Mouse (Mus musculus): ENCODE measurements around the gene Dnah7c. TPM values are rescaled to one million over a fixed set of nuclear protein-coding genes. Genes with fewer than 3 reads are reported as not detected.
"Not testable (repeated sequence)": the region's sequence is repeated elsewhere in the genome, so short reads cannot be mapped to it uniquely, and the experiment has no call there.

The Dnah7c gene
- 7.0 and 9.3 TPM in 2 replicates for polyA plus RNA-seq (2012; rRNA removed)

DNA sequence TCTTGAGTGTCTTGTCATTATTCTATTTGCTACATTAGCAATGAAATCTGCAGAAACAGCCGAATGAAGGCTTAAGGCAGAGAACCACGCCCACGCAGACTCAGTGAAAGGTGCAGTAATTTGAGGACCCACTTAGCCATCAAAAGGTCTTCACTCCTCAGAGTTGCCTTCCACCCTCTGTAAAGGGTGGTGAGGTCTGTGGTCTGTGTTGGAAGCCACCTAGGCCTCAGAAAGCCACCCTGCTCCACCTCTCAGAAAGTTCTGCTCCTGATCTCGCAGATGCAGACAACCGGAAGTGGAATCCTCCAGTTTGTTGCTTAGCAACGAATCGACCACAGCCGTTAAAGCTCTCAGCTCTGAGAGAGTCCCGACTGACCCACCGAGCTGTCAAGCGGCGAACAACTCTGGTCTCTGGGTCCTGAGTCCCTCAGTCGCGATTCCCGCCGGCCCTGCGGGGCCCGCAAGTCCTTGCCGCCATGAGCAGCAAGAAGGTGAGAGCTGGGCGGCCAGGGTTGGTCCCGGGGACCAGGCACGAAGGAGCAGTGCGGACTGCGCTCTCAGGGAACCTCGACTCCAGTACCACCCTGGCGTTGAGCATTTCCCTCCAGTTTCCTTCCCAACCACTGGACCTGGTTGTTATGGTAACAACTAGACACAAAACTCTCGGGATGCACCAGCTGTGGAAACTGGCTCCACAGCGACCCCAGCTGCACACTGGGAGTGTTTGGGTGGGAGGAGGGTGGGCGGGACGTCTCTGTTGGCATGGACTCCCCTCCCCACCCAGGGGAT is at the start of gene Dnah7c:
Gene Dnah7c (plus strand): TSS at position 456 of the 789 bp plus-strand sequence.
- H3K4me1 ChIP-seq (ENCODE audit: control insufficient read depth, insufficient read depth, low read length), result peaks cover 4% of the 10 kb centered on the region
- no peaks in the 10 kb centered on the region for H3K27me3 ChIP-seq (ENCODE audit: control insufficient read depth, insufficient read depth, low read length)
- TF ChIP-seq POLR2A (IDR thresholded peaks at IDR 0.05; ENCODE audit: control insufficient read depth, low read depth, low read length) (peak; percentile 77), CTCF (IDR thresholded peaks at IDR 0.05; ENCODE audit: control insufficient read depth, insufficient read depth, insufficient replicate concordance, low read depth, low read length) (no peak)
- H3K27ac ChIP-seq (ENCODE audit: control insufficient read depth, insufficient read depth, low read depth, low read length), result peak within 1 kb of the TSS; percentile 91
- H3K4me3 ChIP-seq (ENCODE audit: control insufficient read depth, low read depth, low read length), result peak within 1 kb of the TSS; percentile 85
- no peaks in the 10 kb centered on the region for H3K36me3 ChIP-seq (ENCODE audit: control insufficient read depth, insufficient read depth, low read length)

DNA sequence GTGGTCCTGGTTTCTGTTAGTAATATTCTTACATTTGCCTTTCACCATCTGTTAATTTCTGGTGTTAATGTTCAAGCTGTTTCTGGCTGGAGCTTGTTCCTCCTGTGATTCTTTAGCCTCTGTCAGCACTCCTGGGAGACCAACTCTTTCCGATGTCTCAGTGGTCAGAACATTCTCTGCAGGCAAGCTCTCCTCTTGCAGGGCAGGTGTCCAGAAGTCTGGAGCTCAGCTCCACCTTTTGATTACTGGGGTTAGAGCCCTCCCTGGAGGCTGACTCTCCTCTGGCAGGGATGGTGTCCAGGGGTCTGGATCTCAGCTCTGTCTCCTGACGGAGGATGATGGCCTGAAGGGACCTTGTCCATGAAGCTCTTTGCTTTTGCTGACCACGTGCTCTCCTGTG is 44.8 kb upstream of the Dnah7c start:
- not testable (repeated sequence) for H3K27ac ChIP-seq (ENCODE audit: control insufficient read depth, insufficient read depth, low read depth, low read length); H3K27me3 ChIP-seq (ENCODE audit: control insufficient read depth, insufficient read depth, low read length); H3K4me1 ChIP-seq (ENCODE audit: control insufficient read depth, insufficient read depth, low read length); H3K36me3 ChIP-seq (ENCODE audit: control insufficient read depth, insufficient read depth, low read length); H3K4me3 ChIP-seq (ENCODE audit: control insufficient read depth, low read depth, low read length)

DNA sequence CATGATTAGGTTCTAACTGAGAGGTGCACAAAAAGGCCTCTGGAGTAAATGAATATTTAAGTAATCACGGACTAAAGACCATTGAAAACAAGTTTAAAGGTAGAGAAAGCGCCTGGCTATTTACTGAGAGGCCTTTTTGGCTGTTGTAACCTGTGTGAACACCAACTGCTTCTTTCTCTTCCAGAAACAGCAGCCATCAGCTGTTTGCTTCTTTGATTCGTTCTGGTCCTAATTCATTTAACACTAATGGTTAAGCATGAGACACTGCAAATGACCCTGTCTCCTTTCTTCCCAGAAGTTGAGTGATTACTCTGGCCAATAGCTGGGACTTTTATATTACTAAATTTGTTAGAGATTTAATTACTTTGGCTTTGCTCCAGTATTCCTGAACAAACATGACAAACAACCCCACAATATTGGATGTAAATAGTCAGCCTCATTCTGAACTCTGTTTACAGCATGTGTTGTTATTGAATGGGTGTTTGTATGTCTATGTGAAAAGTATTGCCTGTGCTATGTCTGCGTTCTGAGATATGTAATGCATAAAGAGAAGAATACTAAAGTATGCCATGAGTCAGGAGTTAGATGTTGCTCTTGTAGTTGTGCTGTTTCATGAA is 30.6 kb upstream of the Dnah7c start:
- not testable (repeated sequence) for H3K27me3 ChIP-seq (ENCODE audit: control insufficient read depth, insufficient read depth, low read length); H3K4me3 ChIP-seq (ENCODE audit: control insufficient read depth, low read depth, low read length); H3K4me1 ChIP-seq (ENCODE audit: control insufficient read depth, insufficient read depth, low read length); H3K27ac ChIP-seq (ENCODE audit: control insufficient read depth, insufficient read depth, low read depth, low read length); H3K36me3 ChIP-seq (ENCODE audit: control insufficient read depth, insufficient read depth, low read length)

DNA sequence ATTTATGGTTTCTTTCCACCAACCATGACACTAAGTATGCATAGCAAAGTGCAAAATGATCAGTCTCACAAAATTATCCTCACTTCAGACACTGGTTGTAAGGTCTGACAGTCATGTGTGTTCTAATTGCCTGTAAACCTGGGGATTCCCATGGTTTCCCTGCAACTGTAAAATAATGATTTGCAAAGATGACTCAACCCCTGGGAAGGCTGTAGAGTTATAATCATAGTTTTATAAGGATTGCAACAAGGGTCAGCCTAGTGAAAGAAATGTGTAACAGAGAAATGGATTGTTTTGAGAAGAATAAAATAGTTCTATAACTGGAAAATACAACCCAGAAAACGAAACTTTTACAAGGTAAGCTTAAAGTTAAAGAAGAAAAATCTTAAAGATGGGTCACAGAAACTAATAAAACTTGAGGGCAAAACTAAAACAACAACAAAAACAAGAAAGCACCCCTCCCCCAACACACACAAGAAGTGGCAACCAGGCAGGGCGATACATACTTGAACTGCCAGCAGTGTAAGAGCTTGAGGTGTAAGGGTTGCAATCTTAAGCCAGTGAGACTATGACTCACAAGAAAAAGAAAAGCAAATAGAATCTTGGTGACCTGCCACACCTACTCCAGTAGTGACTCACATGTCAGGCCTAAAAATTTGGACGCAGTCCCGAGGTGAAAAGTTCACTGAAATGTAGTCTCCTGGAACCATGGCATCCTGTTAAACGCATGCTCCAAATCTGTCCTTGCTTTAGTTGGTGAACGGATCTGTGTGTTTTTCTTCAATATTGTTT is 16.9 kb upstream of the Dnah7c start:
- no peak for TF ChIP-seq POLR2A (IDR thresholded peaks at IDR 0.05; ENCODE audit: control insufficient read depth, low read depth, low read length)
- TF ChIP-seq CTCF (IDR thresholded peaks at IDR 0.05; ENCODE audit: control insufficient read depth, insufficient read depth, insufficient replicate concordance, low read depth, low read length), result no peak
- Histone ChIP-seq H3K4me3 (ENCODE audit: control insufficient read depth, low read depth, low read length) (no peak overlapping the region), H3K27ac (ENCODE audit: control insufficient read depth, insufficient read depth, low read depth, low read length) (no peak overlapping the region), H3K4me1 (ENCODE audit: control insufficient read depth, insufficient read depth, low read length) (no peaks in the 10 kb centered on the region), H3K36me3 (ENCODE audit: control insufficient read depth, insufficient read depth, low read length) (no peaks in the 10 kb centered on the region), H3K27me3 (ENCODE audit: control insufficient read depth, insufficient read depth, low read length) (no peaks in the 10 kb centered on the region)

DNA sequence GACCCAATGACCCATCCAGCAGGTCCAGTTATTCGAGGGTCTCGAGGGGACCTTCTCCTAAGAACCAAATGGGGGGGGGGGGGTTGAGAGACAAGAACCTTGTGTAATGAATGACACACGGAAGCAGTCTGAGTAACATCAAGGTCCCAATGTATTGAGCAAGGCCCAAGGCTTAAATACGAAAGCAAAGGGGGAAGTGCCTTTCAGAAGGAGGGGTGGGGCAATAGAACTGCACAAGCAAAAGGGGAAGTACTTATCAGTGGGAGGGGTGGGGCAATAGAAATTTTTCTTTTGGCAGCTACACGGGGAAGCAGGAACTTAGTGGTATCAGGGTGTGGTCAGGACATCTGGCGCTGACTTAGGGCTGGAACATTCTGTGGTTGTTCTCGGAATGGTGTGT is 10.6 kb upstream of the Dnah7c start:
- H3K27ac ChIP-seq (ENCODE audit: control insufficient read depth, insufficient read depth, low read depth, low read length); H3K27me3 ChIP-seq (ENCODE audit: control insufficient read depth, insufficient read depth, low read length); H3K4me1 ChIP-seq (ENCODE audit: control insufficient read depth, insufficient read depth, low read length); H3K36me3 ChIP-seq (ENCODE audit: control insufficient read depth, insufficient read depth, low read length); H3K4me3 ChIP-seq (ENCODE audit: control insufficient read depth, low read depth, low read length): not testable (repeated sequence)

DNA sequence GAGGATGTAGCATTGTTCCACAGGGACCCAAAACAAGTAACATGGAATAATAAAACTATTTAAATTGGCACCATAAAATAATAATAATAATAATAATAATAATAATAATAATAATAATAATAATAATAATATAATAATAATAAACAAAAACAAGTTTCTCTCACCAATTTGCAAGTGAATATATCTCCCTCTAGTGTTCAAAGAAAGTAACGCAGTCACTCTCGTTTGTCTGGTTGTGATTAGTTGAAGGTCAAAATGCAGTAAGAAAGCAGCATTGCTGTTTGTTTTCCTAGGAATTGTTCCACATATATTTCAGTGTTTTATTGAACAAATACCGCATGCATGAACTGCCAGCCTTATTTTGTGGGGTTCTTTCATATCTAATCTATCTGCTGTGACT is 8.4 kb upstream of the Dnah7c start:
- H3K36me3 ChIP-seq (ENCODE audit: control insufficient read depth, insufficient read depth, low read length), result not testable (repeated sequence)

DNA sequence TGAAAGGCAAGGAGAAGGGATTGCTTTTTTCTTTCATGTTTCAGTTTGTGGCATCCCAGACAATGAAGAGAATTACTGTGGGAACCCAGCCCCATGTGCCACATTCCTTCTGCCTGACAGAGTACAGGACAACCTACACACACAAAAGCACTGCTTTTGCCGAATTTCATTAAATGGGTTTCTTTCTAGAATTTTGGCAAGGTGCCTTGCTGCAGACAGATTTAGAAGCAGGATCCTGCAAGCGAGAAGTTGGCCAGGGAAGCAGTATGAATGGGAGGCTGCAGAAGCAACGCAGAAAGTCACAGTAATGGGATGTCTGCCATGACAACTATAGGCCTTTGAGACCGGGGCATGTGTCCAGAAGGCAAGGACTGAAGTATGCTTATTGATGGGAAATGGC is 6.4 kb upstream of the Dnah7c start:
- not testable (repeated sequence) for H3K27ac ChIP-seq (ENCODE audit: control insufficient read depth, insufficient read depth, low read depth, low read length); H3K27me3 ChIP-seq (ENCODE audit: control insufficient read depth, insufficient read depth, low read length); H3K36me3 ChIP-seq (ENCODE audit: control insufficient read depth, insufficient read depth, low read length); H3K4me3 ChIP-seq (ENCODE audit: control insufficient read depth, low read depth, low read length); H3K4me1 ChIP-seq (ENCODE audit: control insufficient read depth, insufficient read depth, low read length)

More for the DNA sequence above, 8.4 kb upstream of the Dnah7c start:
- H3K4me1 ChIP-seq (ENCODE audit: control insufficient read depth, insufficient read depth, low read length); H3K27ac ChIP-seq (ENCODE audit: control insufficient read depth, insufficient read depth, low read depth, low read length); H3K27me3 ChIP-seq (ENCODE audit: control insufficient read depth, insufficient read depth, low read length); H3K4me3 ChIP-seq (ENCODE audit: control insufficient read depth, low read depth, low read length): not testable (repeated sequence)

DNA sequence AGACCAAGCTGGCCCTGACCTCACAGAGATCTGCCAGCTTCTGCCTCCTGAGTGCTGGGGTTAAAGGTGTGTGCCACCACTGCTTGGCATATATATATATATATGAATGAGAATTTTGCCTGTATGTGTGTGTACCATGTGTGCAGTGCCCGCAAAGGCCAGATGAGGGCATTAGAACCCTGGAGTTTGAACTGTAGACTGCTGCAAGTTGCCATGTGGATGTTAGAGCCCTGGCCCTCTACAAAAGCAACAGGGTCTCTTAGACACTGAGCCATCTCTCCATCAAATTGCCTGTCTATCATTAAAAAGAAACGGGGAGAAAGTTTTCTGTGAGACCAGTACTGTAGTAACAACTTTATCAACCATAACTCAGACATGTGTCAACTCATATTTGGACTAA is 3.0 kb downstream of the Dnah7c start:
- Histone ChIP-seq H3K27ac (ENCODE audit: control insufficient read depth, insufficient read depth, low read depth, low read length) (no peak overlapping the region), H3K4me1 (ENCODE audit: control insufficient read depth, insufficient read depth, low read length) (no peaks in the 10 kb centered on the region; the same call in 1 of the 2 replicates), H3K36me3 (ENCODE audit: control insufficient read depth, insufficient read depth, low read length) (no peaks in the 10 kb centered on the region), H3K27me3 (ENCODE audit: control insufficient read depth, insufficient read depth, low read length) (no peaks in the 10 kb centered on the region), H3K4me3 (ENCODE audit: control insufficient read depth, low read depth, low read length) (peak overlapping the region; percentile 9; the same call in 1 of the 2 replicates)
- no peak for TF ChIP-seq POLR2A (IDR thresholded peaks at IDR 0.05; ENCODE audit: control insufficient read depth, low read depth, low read length)
- TF ChIP-seq CTCF (IDR thresholded peaks at IDR 0.05; ENCODE audit: control insufficient read depth, insufficient read depth, insufficient replicate concordance, low read depth, low read length), result no peak

DNA sequence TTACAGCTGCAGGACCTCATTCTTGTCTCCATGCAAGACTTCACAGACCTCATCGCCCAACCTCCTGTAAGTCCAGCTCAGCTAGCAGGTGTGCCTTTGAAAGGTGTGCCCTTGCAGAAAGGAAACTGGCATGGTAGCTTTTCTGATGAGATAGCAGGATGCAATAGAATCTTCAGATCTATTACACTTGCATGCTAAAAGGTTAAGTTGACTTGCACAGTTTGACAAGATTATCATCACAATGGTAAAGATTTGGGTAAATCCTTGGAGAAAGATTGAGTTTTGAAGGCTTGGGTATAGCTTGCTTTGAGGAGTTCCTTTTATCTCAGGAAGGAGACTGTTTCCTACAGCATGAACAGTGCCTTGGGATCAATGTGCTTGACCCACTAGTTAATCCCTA is 89.3 kb downstream of the Dnah7c start:
- not testable (repeated sequence) for H3K4me1 ChIP-seq (ENCODE audit: control insufficient read depth, insufficient read depth, low read length); H3K27ac ChIP-seq (ENCODE audit: control insufficient read depth, insufficient read depth, low read depth, low read length); H3K4me3 ChIP-seq (ENCODE audit: control insufficient read depth, low read depth, low read length); H3K27me3 ChIP-seq (ENCODE audit: control insufficient read depth, insufficient read depth, low read length); H3K36me3 ChIP-seq (ENCODE audit: control insufficient read depth, insufficient read depth, low read length)
